Mouse (Mus musculus) myocyte (in vitro differentiated cells): ENCODE results near the gene Fads1. TPM values are rescaled to one million over a fixed set of nuclear protein-coding genes. Genes with fewer than 3 reads are reported as not detected.

ENCODE experiments used
- H3K27me3 ChIP-seq: one replicate; pipeline ENCODE4 v1.6.1; 2011; ENCODE audit not compliant: control insufficient read depth, insufficient read depth, insufficient read length
- H3K36me3 ChIP-seq: one replicate; pipeline ENCODE4 v1.6.1; 2011; ENCODE audit not compliant: control insufficient read depth, insufficient read depth
- H3K4me2 ChIP-seq: one replicate; pipeline ENCODE4 v1.6.1; 2011; ENCODE audit warnings: low read depth, control low read depth
- H3K4me3 ChIP-seq: one replicate; pipeline ENCODE4 v1.5.1; 2011; ENCODE audit warnings: mild to moderate bottlenecking, control low read depth, moderate library complexity
- H3K79me2 ChIP-seq: one replicate; pipeline ENCODE4 v1.6.1; 2011; ENCODE audit not compliant: control insufficient read depth, insufficient read depth
- H3ac ChIP-seq: one replicate; pipeline ENCODE4 v1.6.1; 2011; ENCODE audit not compliant: control insufficient read depth, insufficient read length
- CEBPB ChIP-seq: IDR thresholded peaks from 2 replicates; pipeline ENCODE4 v1.6.1; 2011; ENCODE audit warnings: mild to moderate bottlenecking, moderate library complexity; ENCODE audit not compliant: poor library complexity, insufficient read depth, severe bottlenecking
- E2F4 ChIP-seq: IDR thresholded peaks from one replicate; pipeline ENCODE4 v1.6.1; 2011; ENCODE audit warnings: mild to moderate bottlenecking, control low read depth, moderate library complexity; ENCODE audit not compliant: insufficient read depth
- MAX ChIP-seq: IDR thresholded peaks from one replicate; pipeline ENCODE4 v1.6.1; 2011; ENCODE audit warnings: low read depth, mild to moderate bottlenecking, control low read depth
- MYOD1 ChIP-seq, 3 experiments: IDR thresholded peaks; one replicate each; pipeline ENCODE4 v1.6.1; 2011; ENCODE audit warnings: control low read depth in 2 of 3, low read depth in 2 of 3, mild to moderate bottlenecking in 2 of 3, moderate library complexity in 1 of 3; ENCODE audit not compliant: insufficient read length in 2 of 3, control insufficient read depth in 1 of 3
- MYOG ChIP-seq, 3 experiments: IDR thresholded peaks; one replicate each; pipeline ENCODE4 v1.6.1; 2011; ENCODE audit warnings: control low read depth in 2 of 3, low read depth in 2 of 3, mild to moderate bottlenecking in 2 of 3; ENCODE audit not compliant: insufficient read length in 2 of 3, control insufficient read depth in 1 of 3, insufficient read depth in 1 of 3
- POLR2A ChIP-seq: IDR thresholded peaks from one replicate; pipeline ENCODE4 v1.6.1; 2011; ENCODE audit warnings: low read depth, mild to moderate bottlenecking, control low read depth, moderate library complexity; ENCODE audit not compliant: insufficient read length
- POLR2AphosphoS2 ChIP-seq: IDR thresholded peaks from one replicate; pipeline ENCODE4 v1.6.1; 2011; ENCODE audit warnings: low read depth, control low read depth; ENCODE audit not compliant: insufficient read length
- REST ChIP-seq: IDR thresholded peaks from one replicate; pipeline ENCODE4 v1.6.1; 2011; ENCODE audit warnings: mild to moderate bottlenecking, control low read depth, moderate library complexity; ENCODE audit not compliant: insufficient read depth, insufficient read length
- SRF ChIP-seq: IDR thresholded peaks from one replicate; pipeline ENCODE4 v1.6.1; 2011; ENCODE audit warnings: low read depth; ENCODE audit not compliant: control insufficient read depth, insufficient read length
- TCF12 ChIP-seq: IDR thresholded peaks from one replicate; pipeline ENCODE4 v1.6.1; 2011; ENCODE audit warnings: mild to moderate bottlenecking, control low read depth; ENCODE audit not compliant: poor library complexity, insufficient read depth, severe bottlenecking
- TCF3 ChIP-seq: IDR thresholded peaks from one replicate; pipeline ENCODE4 v1.6.1; 2011; ENCODE audit warnings: low read depth, control low read depth; ENCODE audit not compliant: insufficient read length
- USF1 ChIP-seq: IDR thresholded peaks from one replicate; pipeline ENCODE4 v1.6.1; 2011; ENCODE audit warnings: low read depth, mild to moderate bottlenecking, control low read depth, moderate library complexity
- polyA plus RNA-seq: library from polyadenylated mRNA; unstranded; fragments of >200 nt; fragmentation: generic; extraction: Trizol; gene quantifications from one replicate; pipeline ENCODE4 v1.2.1, GENCODE M21; 2012; ENCODE audit warnings: missing spikeins

The Fads1 gene
- polyA plus RNA-seq, 1 experiment, result 120 TPM

- TF ChIP-seq E2F4, result no peak
- no peak for TF ChIP-seq POLR2AphosphoS2
- no peak for TF ChIP-seq MYOG (IDR thresholded peaks at IDR 0.05; ENCODE audit: control insufficient read depth in 1 of 3, insufficient read depth in 1 of 3, insufficient read length in 2 of 3, low read depth in 2 of 3)
- TF ChIP-seq CEBPB, result no peak
- TF ChIP-seq TCF3, result no peak
- no peak for TF ChIP-seq REST
- no peak for TF ChIP-seq MYOD1 (IDR thresholded peaks at IDR 0.05; ENCODE audit: control insufficient read depth in 1 of 3, insufficient read length in 2 of 3, low read depth in 2 of 3)
- no peak for TF ChIP-seq SRF
- no peak for TF ChIP-seq POLR2A
- no peak for TF ChIP-seq TCF12
- no peak for TF ChIP-seq USF1
- no peak for TF ChIP-seq MAX
- Histone ChIP-seq H3K4me2 (no peak overlapping the region), H3K79me2 (peaks cover 16% of the 10 kb centered on the region), H3K36me3 (peaks cover 66% of the 10 kb centered on the region), H3ac (no peak overlapping the region), H3K4me3 (no peak overlapping the region), H3K27me3 (no peaks in the 10 kb centered on the region)
Observed at GRCm38 (mm10) chr19:10190796-10191195, 8.1 kb downstream of the Fads1 start.

GRCm38 (mm10) chr19:10191326-10191725, 8.6 kb downstream of the Fads1 start:
- Histone ChIP-seq H3K27me3 (no peaks in the 10 kb centered on the region), H3K4me3 (no peak overlapping the region), H3K36me3 (peaks cover 61% of the 10 kb centered on the region), H3K4me2 (no peak overlapping the region), H3ac (no peak overlapping the region), H3K79me2 (peaks cover 11% of the 10 kb centered on the region)
- TF ChIP-seq USF1 (no peak), MAX (no peak), POLR2A (no peak), TCF12 (no peak), POLR2AphosphoS2 (no peak), REST (no peak), MYOG (IDR thresholded peaks at IDR 0.05; ENCODE audit: control insufficient read depth in 1 of 3, insufficient read depth in 1 of 3, insufficient read length in 2 of 3, low read depth in 2 of 3) (no peak), TCF3 (no peak), MYOD1 (IDR thresholded peaks at IDR 0.05; ENCODE audit: control insufficient read depth in 1 of 3, insufficient read length in 2 of 3, low read depth in 2 of 3) (no peak), E2F4 (no peak), CEBPB (no peak), SRF (no peak)

GRCm38 (mm10) chr19:10194337-10194736, 11.6 kb downstream of the Fads1 start:
- Histone ChIP-seq H3K36me3 (peaks cover 38% of the 10 kb centered on the region), H3K4me2 (no peak overlapping the region), H3K79me2 (no peaks in the 10 kb centered on the region), H3K4me3 (no peak overlapping the region), H3ac (no peak overlapping the region), H3K27me3 (no peaks in the 10 kb centered on the region)
- TF ChIP-seq E2F4, result no peak
- no peak for TF ChIP-seq TCF3
- TF ChIP-seq POLR2A, result no peak
- TF ChIP-seq MAX, result no peak
- TF ChIP-seq TCF12, result no peak
- TF ChIP-seq SRF, result no peak
- no peak for TF ChIP-seq MYOD1 (IDR thresholded peaks at IDR 0.05; ENCODE audit: control insufficient read depth in 1 of 3, insufficient read length in 2 of 3, low read depth in 2 of 3)
- TF ChIP-seq USF1, result no peak

- no peak overlapping the region for H3ac ChIP-seq
- H3K36me3 ChIP-seq, result peaks cover 32% of the 10 kb centered on the region
- TF ChIP-seq MAX (no peak), TCF12 (no peak), REST (no peak), MYOD1 (IDR thresholded peaks at IDR 0.05; ENCODE audit: control insufficient read depth in 1 of 3, insufficient read length in 2 of 3, low read depth in 2 of 3) (no peak), E2F4 (no peak), SRF (no peak), USF1 (no peak), POLR2AphosphoS2 (no peak), CEBPB (no peak), TCF3 (no peak), POLR2A (no peak), MYOG (IDR thresholded peaks at IDR 0.05; ENCODE audit: control insufficient read depth in 1 of 3, insufficient read depth in 1 of 3, insufficient read length in 2 of 3, low read depth in 2 of 3) (no peak)
- no peak overlapping the region for H3K4me2 ChIP-seq
- H3K79me2 ChIP-seq, result no peaks in the 10 kb centered on the region
- H3K27me3 ChIP-seq, result no peaks in the 10 kb centered on the region
- no peak overlapping the region for H3K4me3 ChIP-seq
Observed at GRCm38 (mm10) chr19:10195252-10195651, 12.6 kb downstream of the Fads1 start.

GRCm38 (mm10) chr19:10197130-10197529, 14.4 kb downstream of the Fads1 start:
- Histone ChIP-seq H3K36me3 (peaks cover 24% of the 10 kb centered on the region), H3K4me2 (no peak overlapping the region), H3K79me2 (peaks cover 8% of the 10 kb centered on the region), H3K4me3 (no peak overlapping the region), H3ac (no peak overlapping the region), H3K27me3 (no peaks in the 10 kb centered on the region)
- TF ChIP-seq REST (no peak), MYOG (IDR thresholded peaks at IDR 0.05; ENCODE audit: control insufficient read depth in 1 of 3, insufficient read depth in 1 of 3, insufficient read length in 2 of 3, low read depth in 2 of 3) (no peak), E2F4 (no peak), POLR2A (no peak), MYOD1 (IDR thresholded peaks at IDR 0.05; ENCODE audit: control insufficient read depth in 1 of 3, insufficient read length in 2 of 3, low read depth in 2 of 3) (no peak), SRF (no peak), CEBPB (no peak), USF1 (no peak), TCF12 (no peak), TCF3 (no peak), MAX (no peak), POLR2AphosphoS2 (no peak)
